Mouse (Mus musculus) liver, embryonic 14.5 days (tissue): ENCODE measurements at regions not wholly inside any gene's neighbourhood (a gene's known extent, or its start where the extent isn't known, plus 50 kb on each side); places are given as distances from the start of the nearest gene placed in this dataset.

ENCODE experiments used
- ATAC-seq: fragments of 200-750 bp; cut with Nextera tagmentation; 2 replicates; pipeline ENCODE4 v1.8.0; 2017; ENCODE audit warnings: moderate number of reproducible peaks, mild to moderate bottlenecking, moderate library complexity; ENCODE audit not compliant: insufficient read depth
- DNase-seq, 3 experiments: peaks; one replicate each; pipeline ENCODE4 v3.0.0-alpha.2; 2012 to 2013; ENCODE audit warnings: low read depth in 3 of 3, low spot score in 3 of 3
- H3K27ac ChIP-seq: fragments of 300-500 bp; sonication (generic); 2 replicates; pipeline ENCODE4 v1.5.1; 2014; ENCODE audit warnings: moderate library complexity, mild to moderate bottlenecking, control low read depth, inconsistent platforms
- H3K27me3 ChIP-seq: fragments of 300-500 bp; sonication (generic); 2 replicates; pipeline ENCODE4 v1.6.1; 2014; ENCODE audit warnings: mild to moderate bottlenecking, low read length, moderate library complexity; ENCODE audit not compliant: control insufficient read depth, insufficient read depth
- H3K36me3 ChIP-seq: fragments of 300-500 bp; sonication (generic); replicated peaks from 2 replicates; pipeline ENCODE4 v1.6.1; 2014; ENCODE audit warnings: low read depth; ENCODE audit not compliant: control insufficient read depth, insufficient read depth
- H3K4me1 ChIP-seq, 2 experiments: fragments of 200-500 bp in 1 of 2; fragments of 300-500 bp in 1 of 2; sonication (generic) in 1 of 2; replicated peaks; 2 replicates each; pipeline ENCODE4 v1.6.1; 2012 to 2014; ENCODE audit warnings: antibody characterized with exemption in 1 of 2, inconsistent platforms in 1 of 2, low read length in 1 of 2; ENCODE audit not compliant: control insufficient read depth in 2 of 2, insufficient read depth in 2 of 2
- H3K4me2 ChIP-seq: fragments of 300-500 bp; sonication (generic); 2 replicates; pipeline ENCODE4 v1.6.1; 2014; ENCODE audit warnings: low read depth, mild to moderate bottlenecking, control low read depth, moderate library complexity
- H3K4me3 ChIP-seq, 2 experiments: fragments of 200-500 bp in 1 of 2; fragments of 300-500 bp in 1 of 2; sonication (generic) in 1 of 2; 2 replicates each; pipeline ENCODE4 v1.5.1; 2012 to 2014; ENCODE audit warnings: low read depth in 2 of 2, low read length in 2 of 2, mild to moderate bottlenecking in 2 of 2, control low read depth in 1 of 2, inconsistent platforms in 1 of 2, moderate library complexity in 1 of 2; ENCODE audit not compliant: insufficient read depth in 1 of 2
- H3K9ac ChIP-seq: fragments of 300-500 bp; sonication (generic); replicated peaks from 2 replicates; pipeline ENCODE4 v1.6.1; 2014; ENCODE audit warnings: mild to moderate bottlenecking, control low read depth, moderate library complexity
- H3K9me3 ChIP-seq: fragments of 300-500 bp; sonication (generic); 2 replicates; pipeline ENCODE4 v1.6.1; 2016; ENCODE audit warnings: low read length, mixed read lengths; ENCODE audit not compliant: control insufficient read depth
- CTCF ChIP-seq: IDR thresholded peaks from 2 replicates; pipeline ENCODE4 v1.5.1; 2016; ENCODE audit warnings: antibody characterized with exemption, low read depth, control low read depth
- EP300 ChIP-seq: IDR thresholded peaks from 2 replicates; pipeline ENCODE4 v1.6.1; 2016; ENCODE audit warnings: antibody characterized with exemption, low read depth
- WGBS: fragments of 180-500 bp; shearing (Covaris S2); extraction: QIAGEN DNeasy Blood & Tissue Kit; methylation state at CpG from one replicate; pipeline ENCODE4 v1.1.7; 2014; ENCODE audit not compliant: insufficient replicate concordance; 5-methylcytosine and 5-hydroxymethylcytosine counted together

DNA sequence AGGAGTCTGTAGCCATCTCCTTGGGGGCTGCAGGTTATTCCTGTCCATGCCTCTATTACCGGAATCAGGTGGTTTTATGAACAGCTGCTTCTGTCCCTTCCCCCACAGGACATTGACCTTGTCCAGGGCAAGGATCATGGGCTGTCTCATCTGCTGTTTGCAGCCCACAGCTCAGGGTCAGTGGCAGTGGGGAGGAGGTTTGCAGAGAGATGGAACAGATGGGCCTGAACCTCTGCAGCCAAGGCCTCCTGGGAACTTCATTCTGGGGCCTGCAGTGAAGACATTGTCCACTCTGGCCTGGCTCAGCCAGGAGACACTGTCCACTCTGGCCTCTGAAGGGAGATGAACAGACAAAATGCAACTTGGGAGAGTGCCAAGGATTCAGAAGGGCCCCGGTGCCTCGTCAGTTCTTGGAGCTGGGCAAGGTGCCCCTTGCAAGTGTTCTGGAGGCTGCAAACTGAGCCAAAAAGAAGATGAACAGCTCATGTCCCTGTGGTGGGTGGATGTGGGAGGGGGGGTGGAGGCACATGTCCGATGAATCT is 109.9 kb upstream of the Sdk2 start:
- H3K27ac ChIP-seq: no peak overlapping the region

DNA sequence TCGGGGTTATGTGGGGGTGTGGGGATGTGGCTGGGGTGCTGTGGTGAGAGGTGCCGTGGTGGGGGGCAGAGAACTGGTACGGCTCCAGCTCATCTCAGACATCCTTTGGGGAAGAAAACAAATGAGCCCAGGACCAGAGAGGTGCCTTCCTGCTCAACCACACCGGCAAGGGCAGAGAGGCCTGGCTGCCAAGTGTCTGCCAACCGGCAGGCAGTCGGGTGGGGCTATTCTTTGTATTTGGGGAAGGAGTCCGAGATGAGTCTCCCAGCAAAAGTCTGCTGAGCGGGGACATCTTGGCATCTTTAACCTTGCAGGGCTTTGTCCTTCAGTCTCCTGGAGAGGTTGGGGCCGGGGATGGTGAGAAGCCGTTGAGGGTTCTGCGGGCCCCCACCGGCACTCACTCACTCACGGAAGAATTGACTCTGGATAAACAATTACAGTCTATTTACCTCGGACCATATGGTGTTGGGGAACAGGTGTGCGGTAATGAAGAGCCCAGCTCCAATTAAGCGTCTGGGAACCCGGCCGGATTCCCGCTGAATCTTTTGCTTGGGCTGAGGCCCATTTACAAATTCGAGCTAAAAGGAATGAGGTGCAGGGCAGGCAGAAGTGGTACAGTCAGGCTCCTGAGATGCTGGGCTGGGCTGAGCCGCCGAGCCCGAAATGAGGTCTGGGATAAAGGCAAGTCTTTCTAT is 108.7 kb upstream of the Sdk2 start:
- TF ChIP-seq EP300: no peak
- no peak for TF ChIP-seq CTCF
- Histone ChIP-seq H3K9ac (no peak overlapping the region), H3K27me3 (no peaks in the 10 kb centered on the region), H3K27ac (no peak overlapping the region), H3K4me1 (0 out of 4 replicates have a peak, but pooled peaks cover 0 to 3% of the 10 kb centered on the region in 2 experiments), H3K36me3 (no peaks in the 10 kb centered on the region), H3K4me2 (no peak overlapping the region), H3K4me3 (no peak overlapping the region), H3K9me3 (no peaks in the 10 kb centered on the region)
- ATAC-seq: no peak
- WGBS: 49% methylated on average over 23 of the region's 23 CpGs
- no peak for DNase-seq

More for the DNA sequence above, 109.9 kb upstream of the Sdk2 start:
- Histone ChIP-seq H3K9ac (no peak overlapping the region), H3K9me3 (no peaks in the 10 kb centered on the region), H3K36me3 (no peaks in the 10 kb centered on the region), H3K27me3 (no peaks in the 10 kb centered on the region), H3K4me1 (0 out of 4 replicates have a peak, but pooled peaks cover 0 to 3% of the 10 kb centered on the region in 2 experiments), H3K4me3 (no peak overlapping the region), H3K4me2 (no peak overlapping the region)
- ATAC-seq: no peak
- no peak for DNase-seq
- TF ChIP-seq EP300 (no peak), CTCF (no peak)
- WGBS: 64% methylated on average over 4 of the region's 4 CpGs

DNA sequence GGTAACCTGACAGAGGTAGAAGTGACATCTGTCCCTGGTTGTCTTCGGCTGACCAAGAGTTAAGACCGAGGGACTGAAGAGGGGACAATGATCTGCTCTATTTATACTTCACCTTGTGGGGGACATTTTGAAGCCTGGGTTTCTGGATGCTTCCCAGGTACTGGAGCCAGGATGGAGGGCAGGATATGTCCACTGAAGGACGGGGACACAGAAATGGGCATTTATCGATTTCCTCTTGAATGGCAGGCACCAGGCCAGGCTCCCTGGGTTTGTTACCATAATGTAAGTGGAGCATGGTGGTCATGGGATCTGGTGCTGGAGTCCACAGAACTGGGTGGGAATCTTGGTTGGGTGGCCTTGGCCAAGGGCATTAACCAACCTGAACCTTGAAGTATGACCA is 108.0 kb upstream of the Sdk2 start:
- WGBS: 76% methylated on average over 4 of the region's 4 CpGs
- H3K4me2 ChIP-seq: no peak overlapping the region
- no peak overlapping the region for H3K9ac ChIP-seq
- no peaks in the 10 kb centered on the region for H3K9me3 ChIP-seq
- DNase-seq (no peak), ATAC-seq (no peak)
- no peak overlapping the region for H3K27ac ChIP-seq
- TF ChIP-seq EP300: no peak
- no peak for TF ChIP-seq CTCF
- H3K4me3 ChIP-seq: no peak overlapping the region
- H3K36me3 ChIP-seq: no peaks in the 10 kb centered on the region
- no peaks in the 10 kb centered on the region for H3K27me3 ChIP-seq
- H3K4me1 ChIP-seq: 0 out of 4 replicates have a peak, but pooled peaks cover 0 to 3% of the 10 kb centered on the region in 2 experiments

DNA sequence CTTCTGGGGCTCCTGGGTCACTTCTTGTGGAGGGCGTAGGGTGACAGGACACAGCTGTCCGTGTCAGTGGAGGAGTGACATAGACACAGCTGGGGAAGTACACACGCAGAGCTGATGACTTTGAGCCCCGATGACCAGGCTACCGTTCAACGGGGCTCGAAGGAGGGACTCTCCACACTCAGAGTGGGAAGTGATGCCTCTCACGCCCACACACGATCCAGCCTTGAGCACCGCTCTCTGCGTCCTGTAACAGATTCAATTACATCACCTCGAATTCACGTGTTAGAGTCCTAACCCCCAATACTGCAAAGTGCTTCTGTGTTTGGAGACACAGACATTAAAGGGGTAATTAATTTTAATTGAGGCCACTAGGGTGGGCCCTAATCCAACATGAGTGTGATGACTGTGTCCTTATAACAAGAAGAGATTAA is 101.4 kb upstream of the Sdk2 start:
- 69% methylated on average over 13 of the region's 13 CpGs for WGBS

DNA sequence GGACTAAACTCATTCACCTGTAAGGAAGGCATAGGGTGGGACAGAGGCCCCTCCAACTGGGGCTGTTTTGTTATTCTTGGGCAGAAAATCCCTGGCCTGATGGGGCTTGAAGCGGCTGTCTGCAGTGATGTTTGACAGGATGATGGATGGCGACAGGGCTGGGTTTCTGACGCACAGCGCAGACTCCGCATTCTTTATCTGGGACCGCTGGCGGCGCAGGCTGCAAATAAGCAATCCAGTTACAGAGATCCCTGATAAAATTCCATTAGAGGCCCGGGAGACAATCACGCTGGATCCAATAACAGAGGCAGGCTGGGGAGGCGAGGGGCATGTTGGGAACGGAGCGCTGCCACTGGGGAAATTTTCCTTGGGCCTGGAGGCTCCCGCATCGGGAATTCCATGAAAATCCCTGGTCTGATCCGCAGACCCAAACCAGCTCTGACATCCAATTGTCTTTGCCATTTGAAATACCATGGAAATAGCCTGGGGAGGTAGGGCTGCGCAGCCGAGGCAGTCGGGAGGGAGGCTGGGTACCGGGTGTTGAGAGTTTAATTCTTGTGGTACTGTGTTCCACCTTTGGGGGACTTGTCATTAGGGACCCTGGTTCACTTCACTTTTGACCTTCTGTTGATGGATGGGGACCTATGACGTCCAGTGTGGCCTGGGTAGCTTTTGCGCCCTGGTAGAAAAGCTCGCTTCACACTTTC is 99.0 kb upstream of the Sdk2 start:
- no peak overlapping the region for H3K9ac ChIP-seq
- H3K4me2 ChIP-seq: no peak overlapping the region
- no peak overlapping the region for H3K27ac ChIP-seq
- H3K27me3 ChIP-seq: no peaks in the 10 kb centered on the region
- no peaks in the 10 kb centered on the region for H3K4me1 ChIP-seq
- ATAC-seq (no peak), DNase-seq (no peak)
- no peaks in the 10 kb centered on the region for H3K9me3 ChIP-seq
- 35% methylated on average over 23 of the region's 23 CpGs for WGBS
- no peaks in the 10 kb centered on the region for H3K36me3 ChIP-seq
- H3K4me3 ChIP-seq: no peak overlapping the region
- TF ChIP-seq CTCF: no peak
- TF ChIP-seq EP300: no peak

More for the DNA sequence above, 101.4 kb upstream of the Sdk2 start:
- Histone ChIP-seq H3K36me3 (no peaks in the 10 kb centered on the region), H3K9ac (no peak overlapping the region), H3K27ac (no peak overlapping the region), H3K4me3 (no peak overlapping the region), H3K4me1 (no peaks in the 10 kb centered on the region), H3K9me3 (no peaks in the 10 kb centered on the region), H3K27me3 (no peaks in the 10 kb centered on the region), H3K4me2 (no peak overlapping the region)
- DNase-seq: no peak
- no peak for TF ChIP-seq EP300
- TF ChIP-seq CTCF: no peak
- ATAC-seq: no peak
